In genomic region chr5:86373320-86373719, GRCm38 (mm10) we compare ENCODE assay signal across 19 mouse cellular contexts. TPM values are rescaled to one million over a fixed set of nuclear protein-coding genes. Genes with fewer than 3 reads are reported as not detected.
"Had no signal": no experiment of that assay in that cellular context is flagged by ENCODE, and none has a peak within 500 bp of the region (broad histone marks: within the 10 kb centered on the region; RNA-seq: fewer than 3 reads in every experiment).

Tmprss11d (minus strand) TSS chr5:86373420.

- H3K4me1 ChIP-seq: neural tube, embryonic 12.5 days; neural tube, embryonic 13.5 days; neural tube, embryonic 15.5 days; stomach, embryonic 15.5 days had no signal

- H3K9me3 ChIP-seq: neural tube, embryonic 12.5 days; neural tube, embryonic 13.5 days; neural tube, embryonic 15.5 days; stomach, embryonic 15.5 days had no signal

- H3K27me3 ChIP-seq: neural tube, embryonic 12.5 days; neural tube, embryonic 13.5 days; neural tube, embryonic 15.5 days; stomach, embryonic 15.5 days had no signal

- H3K4me2 ChIP-seq: neural tube, embryonic 12.5 days; neural tube, embryonic 13.5 days; neural tube, embryonic 15.5 days; stomach, embryonic 15.5 days had no signal

- H3K36me3 ChIP-seq: neural tube, embryonic 12.5 days; neural tube, embryonic 13.5 days; neural tube, embryonic 15.5 days; stomach, embryonic 15.5 days had no signal

- H3K4me3 ChIP-seq: neural tube, embryonic 12.5 days; neural tube, embryonic 13.5 days; neural tube, embryonic 15.5 days; stomach, embryonic 15.5 days had no signal

- H3K9ac ChIP-seq: neural tube, embryonic 12.5 days; neural tube, embryonic 13.5 days; neural tube, embryonic 15.5 days; stomach, embryonic 15.5 days had no signal

- DNase-seq: right cerebral cortex, adult 18-20 months; right cerebral cortex, postnatal 14 days; right cerebral cortex, postnatal 25 days; right cerebral cortex, postnatal 4 days; spleen, adult 18-20 months; thymus, adult 18-20 months; thymus, adult 2 months; thymus, postnatal 14 days; thymus, postnatal 25 days; thymus, postnatal 36 days; thymus, postnatal 4 days had no signal

- H3K27ac ChIP-seq: neural tube, embryonic 12.5 days; neural tube, embryonic 13.5 days; neural tube, embryonic 15.5 days; stomach, embryonic 15.5 days had no signal

RNA-seq across cellular contexts. Expression of gene Tmprss11d, which starts in this region (rescaled TPM):
- polyA plus RNA-seq: neural tube, embryonic 11.5 days; neural tube, embryonic 13.5 days; neural tube, embryonic 14.5 days; small intestine, adult 2 months; urinary bladder, adult 2 months had no signal
